Mouse (Mus musculus) thymus, postnatal 25 days (tissue): ENCODE data around the gene Xpc.
"Not testable (repeated sequence)": the region's sequence is repeated elsewhere in the genome, so short reads cannot be mapped to it uniquely, and the experiment has no call there.

Source experiments
- DNase-seq: peaks from one replicate; pipeline ENCODE4 v3.0.0; 2022

Xpc gene

GRCm38 (mm10) chr6:91471427-91471826 lies 44.3 kb downstream of the Xpc start:
- DNase-seq = not testable (repeated sequence)

- no peak for DNase-seq
These were observed 45.0 kb downstream of the Xpc start for GRCm38 (mm10) chr6:91470712-91471111.

- DNase-seq = no peak
These were observed 48.6 kb downstream of the Xpc start for GRCm38 (mm10) chr6:91467106-91467505.

- no peak for DNase-seq
These were observed 49.9 kb downstream of the Xpc start for GRCm38 (mm10) chr6:91465756-91466155.

GRCm38 (mm10) chr6:91459471-91459870 lies 56.2 kb downstream of the Xpc start:
- DNase-seq = no peak

GRCm38 (mm10) chr6:91454546-91454945 lies 61.1 kb downstream of the Xpc start:
- no peak for DNase-seq

- DNase-seq = no peak
These were observed 63.6 kb downstream of the Xpc start for GRCm38 (mm10) chr6:91452056-91452455.

GRCm38 (mm10) chr6:91449472-91450225 lies 66.0 kb downstream of the Xpc start:
- no peak for DNase-seq

GRCm38 (mm10) chr6:91445316-91445715 lies 70.4 kb downstream of the Xpc start:
- no peak for DNase-seq

GRCm38 (mm10) chr6:91441145-91441662 lies 74.5 kb downstream of the Xpc start:
- no peak for DNase-seq

GRCm38 (mm10) chr6:91440474-91441144 lies 75.1 kb downstream of the Xpc start:
- DNase-seq = peak; percentile 93
